Mouse (Mus musculus) midbrain, postnatal 0 days (tissue): Measurements from ENCODE around the gene Ppp1r21. TPM values are rescaled to one million over a fixed set of nuclear protein-coding genes. Genes with fewer than 3 reads are reported as not detected.

Experiments used
- ATAC-seq: fragments of 200-750 bp; cut with Nextera tagmentation; 2 replicates; pipeline ENCODE4 v1.8.0; 2017; ENCODE audit warnings: moderate number of reproducible peaks, mild to moderate bottlenecking, moderate TSS enrichment, moderate library complexity; ENCODE audit not compliant: low FRiP score
- DNase-seq: peaks from one replicate; pipeline ENCODE4 v3.0.0-alpha.2; 2015; ENCODE audit warnings: low spot score
- H3K27ac ChIP-seq: fragments of 300-500 bp; sonication (generic); 2 replicates; pipeline ENCODE4 v1.5.1; 2014; ENCODE audit warnings: low read depth, mild to moderate bottlenecking, low read length, mixed read lengths
- H3K27me3 ChIP-seq: fragments of 300-500 bp; sonication (generic); 2 replicates; pipeline ENCODE4 v1.6.1; 2014; ENCODE audit warnings: low read length, control low read depth, mixed read lengths; ENCODE audit not compliant: insufficient read depth
- H3K36me3 ChIP-seq: fragments of 300-500 bp; sonication (generic); 2 replicates; pipeline ENCODE4 v1.6.1; 2014; ENCODE audit warnings: low read length, control low read depth, mixed read lengths; ENCODE audit not compliant: insufficient read depth
- H3K4me1 ChIP-seq: fragments of 300-500 bp; sonication (generic); 2 replicates; pipeline ENCODE4 v1.6.1; 2014; ENCODE audit warnings: mild to moderate bottlenecking, control low read depth, antibody characterized with exemption, low read length, mixed read lengths; ENCODE audit not compliant: insufficient read depth
- H3K4me2 ChIP-seq: fragments of 300-500 bp; sonication (generic); 2 replicates; pipeline ENCODE4 v1.6.1; 2014; ENCODE audit warnings: low read depth, mild to moderate bottlenecking, low read length, mixed read lengths; ENCODE audit not compliant: poor library complexity, severe bottlenecking
- H3K4me3 ChIP-seq: fragments of 300-500 bp; sonication (generic); 2 replicates; pipeline ENCODE4 v1.5.1; 2014; ENCODE audit warnings: low read depth, mild to moderate bottlenecking, low read length, moderate library complexity
- H3K9ac ChIP-seq: fragments of 300-500 bp; sonication (generic); replicated peaks from 2 replicates; pipeline ENCODE4 v1.6.1; 2014; ENCODE audit warnings: mild to moderate bottlenecking, low read length, moderate library complexity, mixed read lengths; ENCODE audit not compliant: poor library complexity, severe bottlenecking
- H3K9me3 ChIP-seq: fragments of 300-500 bp; sonication (generic); 2 replicates; pipeline ENCODE4 v1.6.1; 2016; ENCODE audit warnings: low read length, control low read depth
- CTCF ChIP-seq: IDR thresholded peaks from 2 replicates; pipeline ENCODE4 v1.5.1; 2016; ENCODE audit warnings: antibody characterized with exemption, mild to moderate bottlenecking
- WGBS: fragments of 180-500 bp; shearing (Covaris S2); extraction: QIAGEN DNeasy Blood & Tissue Kit; methylation state at CpG from one replicate; pipeline ENCODE4 v1.1.7; 2014; 5-methylcytosine and 5-hydroxymethylcytosine counted together
- polyA plus RNA-seq: library from polyadenylated mRNA; unstranded; fragments of >200 nt; fragmentation: Nextera tagmentation; extraction: Ambion mirVana; gene quantifications from 2 replicates; pipeline ENCODE4 v1.2.1, GENCODE M21; 2015
- total RNA-seq: library from RNA; depleted of rRNA; stranded (reverse); fragments of >200 nt; gene quantifications from 2 replicates; pipeline ENCODE4 v1.2.3, GENCODE M21; 2014

Ppp1r21 gene
- total and polyA plus RNA-seq, 2 experiments from 2014 or later, result 36.7 to 44.1 TPM

- Histone ChIP-seq H3K4me3 (peak overlapping the region; percentile 72), H3K27ac (no peak overlapping the region; the same call in 1 of the 2 replicates), H3K36me3 (no peaks in the 10 kb centered on the region), H3K4me1 (peaks cover 4% of the 10 kb centered on the region; the same call in 1 of the 2 replicates), H3K9me3 (no peaks in the 10 kb centered on the region), H3K4me2 (peak overlapping the region; percentile 49), H3K27me3 (no peaks in the 10 kb centered on the region), H3K9ac (peak overlapping the region; percentile 75)
- no peak for TF ChIP-seq CTCF
- no peak for DNase-seq
- ATAC-seq, result no peak
- 38% methylated on average over 6 of the region's 6 CpGs for WGBS
Observed at GRCm38 (mm10) chr17:88531176-88531575, 1.3 kb downstream of the Ppp1r21 start.

- 94% methylated on average over 8 of the region's 8 CpGs for WGBS
- Histone ChIP-seq H3K27me3 (no peaks in the 10 kb centered on the region), H3K4me1 (no peaks in the 10 kb centered on the region), H3K4me3 (no peak overlapping the region), H3K4me2 (no peak overlapping the region), H3K9me3 (no peaks in the 10 kb centered on the region), H3K27ac (no peak overlapping the region), H3K36me3 (no peaks in the 10 kb centered on the region), H3K9ac (no peak overlapping the region)
- ATAC-seq, result no peak
- DNase-seq, result no peak
- no peak for TF ChIP-seq CTCF
Observed at GRCm38 (mm10) chr17:88537842-88538430, 8.0 kb downstream of the Ppp1r21 start.

GRCm38 (mm10) chr17:88542771-88543416 is 13.0 kb downstream of the Ppp1r21 start:
- H3K36me3 ChIP-seq, result peaks cover 15% of the 10 kb centered on the region
- 50% methylated on average over 15 of the region's 15 CpGs for WGBS
- H3K9ac ChIP-seq, result no peak overlapping the region
- ATAC-seq, result no peak
- no peak overlapping the region for H3K27ac ChIP-seq
- no peak overlapping the region for H3K4me2 ChIP-seq
- TF ChIP-seq CTCF, result no peak
- H3K4me3 ChIP-seq, result no peak overlapping the region
- peak; percentile 17 for DNase-seq
- no peaks in the 10 kb centered on the region for H3K4me1 ChIP-seq
- no peaks in the 10 kb centered on the region for H3K27me3 ChIP-seq
- no peaks in the 10 kb centered on the region for H3K9me3 ChIP-seq

GRCm38 (mm10) chr17:88543417-88543782 is 13.5 kb downstream of the Ppp1r21 start:
- peaks cover 15% of the 10 kb centered on the region for H3K36me3 ChIP-seq
- H3K9me3 ChIP-seq, result no peaks in the 10 kb centered on the region
- WGBS, result 80% methylated on average over 3 of the region's 3 CpGs
- DNase-seq (no peak), ATAC-seq (no peak)
- no peak for TF ChIP-seq CTCF
- H3K27me3 ChIP-seq, result no peaks in the 10 kb centered on the region
- H3K27ac ChIP-seq, result no peak overlapping the region
- H3K4me3 ChIP-seq, result no peak overlapping the region
- no peak overlapping the region for H3K9ac ChIP-seq
- H3K4me2 ChIP-seq, result no peak overlapping the region
- no peaks in the 10 kb centered on the region for H3K4me1 ChIP-seq

GRCm38 (mm10) chr17:88545217-88545784 is 15.4 kb downstream of the Ppp1r21 start:
- Histone ChIP-seq H3K4me3 (no peak overlapping the region), H3K36me3 (peaks cover 27% of the 10 kb centered on the region), H3K4me2 (no peak overlapping the region), H3K4me1 (no peaks in the 10 kb centered on the region), H3K27ac (no peak overlapping the region), H3K9ac (no peak overlapping the region), H3K27me3 (no peaks in the 10 kb centered on the region), H3K9me3 (no peaks in the 10 kb centered on the region)
- no peak for DNase-seq
- no peak for TF ChIP-seq CTCF
- WGBS, result 87% methylated on average over 15 of the region's 15 CpGs
- ATAC-seq, result no peak

- Histone ChIP-seq H3K27ac (no peak overlapping the region), H3K9me3 (no peaks in the 10 kb centered on the region), H3K4me3 (no peak overlapping the region), H3K4me2 (no peak overlapping the region), H3K4me1 (no peaks in the 10 kb centered on the region), H3K36me3 (peaks cover 28% of the 10 kb centered on the region), H3K27me3 (no peaks in the 10 kb centered on the region), H3K9ac (no peak overlapping the region)
- DNase-seq (no peak), ATAC-seq (no peak)
- WGBS, result 88% methylated on average over 4 of the region's 4 CpGs
- no peak for TF ChIP-seq CTCF
Observed at GRCm38 (mm10) chr17:88546745-88547144, 16.8 kb downstream of the Ppp1r21 start.
